Mouse (Mus musculus) forebrain, embryonic 10.5 days (tissue): ENCODE measurements at regions not wholly inside any gene's neighbourhood (a gene's known extent, or its start where the extent isn't known, plus 50 kb on each side); places are given as distances from the start of the nearest gene placed in this dataset.

ENCODE experiments used
- DNase-seq: peaks from one replicate; pipeline ENCODE4 v3.0.0-alpha.2; 2017; ENCODE audit warnings: low spot score; ENCODE audit errors: extremely low spot score
- H3K27ac ChIP-seq: fragments of 300-500 bp; sonication (generic); 2 replicates; pipeline ENCODE4 v1.5.1; 2016; ENCODE audit warnings: mild to moderate bottlenecking
- H3K27me3 ChIP-seq: fragments of 300-500 bp; sonication (generic); 2 replicates; pipeline ENCODE4 v1.6.1; 2016; ENCODE audit warnings: mild to moderate bottlenecking; ENCODE audit not compliant: poor library complexity, severe bottlenecking
- H3K36me3 ChIP-seq: fragments of 300-500 bp; sonication (generic); replicated peaks from 2 replicates; pipeline ENCODE4 v1.6.1; 2016; ENCODE audit warnings: mild to moderate bottlenecking, moderate library complexity
- H3K4me1 ChIP-seq: fragments of 300-500 bp; sonication (generic); 2 replicates; pipeline ENCODE4 v1.6.1; 2016
- H3K4me3 ChIP-seq: fragments of 300-500 bp; sonication (generic); 2 replicates; pipeline ENCODE4 v1.5.1; 2016; ENCODE audit warnings: mild to moderate bottlenecking, moderate library complexity
- H3K9me3 ChIP-seq: fragments of 300-500 bp; sonication (generic); 2 replicates; pipeline ENCODE4 v1.6.1; 2016; ENCODE audit warnings: mild to moderate bottlenecking, moderate library complexity
- whole genome bisulfite sequencing: fragments of 180-500 bp; shearing (Covaris S2); methylation state at CpG from one replicate; pipeline ENCODE4 v1.1.7; 2016; 5-methylcytosine and 5-hydroxymethylcytosine counted together

DNA sequence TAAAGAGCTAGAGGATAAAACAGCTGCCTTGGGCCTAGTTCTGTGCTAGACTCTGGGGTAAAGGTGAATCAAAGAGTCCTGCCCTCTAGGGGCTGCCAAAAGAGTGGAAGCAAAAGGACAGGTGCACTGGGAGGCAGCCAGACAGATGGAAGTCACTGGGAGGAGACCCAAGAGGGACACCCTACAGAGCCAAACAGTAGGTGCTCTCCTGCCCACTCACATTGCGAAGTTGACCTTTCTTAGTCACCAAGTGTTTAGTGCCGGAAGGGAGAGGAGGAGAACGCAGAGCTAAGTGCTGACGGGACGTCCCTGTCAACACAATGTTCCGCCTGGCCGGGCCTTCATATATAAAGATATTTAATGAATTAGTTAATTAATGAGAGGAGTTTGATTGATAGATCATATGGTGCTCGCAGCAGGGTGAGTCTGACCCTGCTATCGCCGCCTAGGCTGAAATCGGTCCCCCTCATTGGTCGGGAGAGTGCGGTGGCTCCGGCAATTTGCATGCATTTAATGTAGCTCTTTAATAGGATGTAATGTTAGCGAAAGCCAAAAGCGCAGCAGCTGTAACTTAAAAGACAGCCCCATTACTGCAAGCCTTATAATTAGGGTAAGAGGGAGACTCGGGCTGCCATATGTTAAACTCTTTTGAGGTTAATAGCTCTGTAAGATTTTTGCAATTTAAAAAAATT, 162.6 kb upstream of the Cadm1 start:
- Histone ChIP-seq H3K4me3 (peak overlapping the region; percentile 48), H3K9me3 (no peaks in the 10 kb centered on the region), H3K27ac (no peak overlapping the region), H3K4me1 (peaks cover 43% of the 10 kb centered on the region), H3K27me3 (peaks cover 93% of the 10 kb centered on the region), H3K36me3 (no peaks in the 10 kb centered on the region)
- peak; percentile 43 for DNase-seq
- 7% methylated on average over 17 of the region's 17 CpGs for WGBS

DNA sequence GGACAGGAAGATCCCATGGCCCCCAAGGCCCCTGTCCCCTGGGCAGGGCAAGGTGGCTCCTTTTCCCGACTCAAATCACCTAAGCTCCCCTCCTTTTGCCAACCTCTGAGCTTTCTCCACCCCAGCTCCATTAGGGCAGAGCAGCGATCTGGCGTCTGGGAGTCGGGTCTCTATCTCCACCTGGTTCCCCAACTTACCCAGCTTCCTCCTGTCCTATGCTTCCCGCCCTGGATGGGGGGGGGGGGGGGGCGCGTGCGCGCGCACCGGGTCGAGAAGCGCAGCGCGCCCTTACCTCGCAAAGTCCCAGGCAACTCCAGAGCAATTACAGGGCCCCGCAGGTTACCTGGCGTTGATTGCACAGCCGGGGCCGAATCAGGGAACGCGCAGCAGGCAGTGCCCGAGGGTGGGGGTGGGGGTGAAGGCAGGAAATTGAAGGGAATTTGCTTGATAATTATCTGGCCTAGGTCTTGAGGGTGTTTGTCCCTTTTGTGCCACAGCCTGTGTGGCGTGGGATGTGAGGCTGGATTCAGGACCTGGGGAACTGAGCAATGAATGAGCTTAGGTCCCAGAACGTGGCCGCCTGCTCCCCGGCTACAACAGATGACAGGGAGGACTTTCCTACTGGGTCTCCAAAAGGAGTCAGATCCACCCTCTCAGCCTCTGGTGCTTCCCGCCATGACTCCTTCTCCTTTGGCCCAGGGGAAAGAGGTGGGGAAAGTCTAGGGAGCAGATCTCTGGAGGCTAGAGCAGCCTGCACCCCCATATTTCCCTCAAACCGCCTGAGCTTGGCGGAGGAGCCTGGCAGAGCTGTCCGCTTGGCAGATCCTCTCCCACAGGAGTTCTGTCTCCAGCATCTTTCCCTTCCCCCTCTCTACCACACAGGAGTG, 161.7 kb upstream of the Cadm1 start:
- H3K27ac ChIP-seq, result peak overlapping the region; percentile 74
- H3K4me1 ChIP-seq, result peaks cover 35% of the 10 kb centered on the region
- peak overlapping the region; percentile 48 for H3K4me3 ChIP-seq
- H3K9me3 ChIP-seq, result no peaks in the 10 kb centered on the region
- peaks cover 85% of the 10 kb centered on the region for H3K27me3 ChIP-seq
- 3% methylated on average over 31 of the region's 31 CpGs for WGBS
- DNase-seq, result peak; percentile 49
- H3K36me3 ChIP-seq, result no peaks in the 10 kb centered on the region

DNA sequence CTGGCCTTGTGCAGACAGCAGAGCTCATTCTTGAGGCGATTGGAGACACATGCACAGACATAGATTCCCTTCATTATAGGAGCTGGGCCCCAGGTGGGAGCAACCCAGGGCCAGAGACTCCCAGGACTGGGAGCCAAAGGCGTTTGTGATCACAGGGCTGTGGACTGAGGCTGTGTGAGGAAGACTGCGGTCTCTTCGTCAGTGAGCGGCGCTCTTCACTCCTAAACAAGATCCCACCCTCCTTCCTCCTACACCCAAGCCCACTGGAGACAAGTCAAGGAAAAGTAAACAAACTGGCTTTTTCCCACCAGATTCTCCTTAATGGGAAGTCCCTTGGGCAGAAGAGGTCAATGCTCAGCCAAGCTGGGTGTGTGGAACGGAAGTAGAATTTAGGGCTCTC, 157.7 kb upstream of the Cadm1 start:
- no peak overlapping the region for H3K27ac ChIP-seq

DNA sequence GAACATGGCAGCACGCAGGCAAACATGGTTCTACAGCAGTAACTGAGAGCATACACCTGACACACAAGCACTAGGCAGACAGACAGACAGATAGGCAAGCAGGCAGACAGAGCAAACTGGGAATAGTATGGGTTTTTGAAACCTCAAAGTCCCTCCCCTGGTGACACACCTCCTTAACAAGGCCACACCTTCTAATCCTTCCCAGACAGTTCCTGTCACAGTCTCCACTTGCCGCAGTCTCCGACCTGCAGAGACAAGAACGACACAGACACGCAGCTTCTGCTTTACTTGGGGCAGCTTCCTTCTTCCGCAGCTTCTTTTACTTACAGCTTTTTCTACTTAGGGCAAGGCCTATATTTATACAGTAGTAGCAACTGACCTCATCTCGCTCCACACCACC, 155.9 kb upstream of the Cadm1 start:
- no peak overlapping the region for H3K27ac ChIP-seq
- DNase-seq, result no peak
- no peak overlapping the region for H3K4me3 ChIP-seq
- 95% methylated on average over 7 of the region's 7 CpGs for WGBS
- peaks cover 2% of the 10 kb centered on the region for H3K4me1 ChIP-seq
- no peaks in the 10 kb centered on the region for H3K36me3 ChIP-seq
- H3K9me3 ChIP-seq, result peaks cover 2% of the 10 kb centered on the region; the same call in 1 of the 2 replicates
- H3K27me3 ChIP-seq, result peaks cover 35% of the 10 kb centered on the region

More for the DNA sequence above, 157.7 kb upstream of the Cadm1 start:
- Histone ChIP-seq H3K4me1 (peaks cover 20% of the 10 kb centered on the region), H3K9me3 (peaks cover 2% of the 10 kb centered on the region; the same call in 1 of the 2 replicates), H3K36me3 (no peaks in the 10 kb centered on the region), H3K4me3 (no peak overlapping the region), H3K27me3 (peaks cover 45% of the 10 kb centered on the region)
- DNase-seq, result no peak
- 88% methylated on average over 7 of the region's 7 CpGs for WGBS

DNA sequence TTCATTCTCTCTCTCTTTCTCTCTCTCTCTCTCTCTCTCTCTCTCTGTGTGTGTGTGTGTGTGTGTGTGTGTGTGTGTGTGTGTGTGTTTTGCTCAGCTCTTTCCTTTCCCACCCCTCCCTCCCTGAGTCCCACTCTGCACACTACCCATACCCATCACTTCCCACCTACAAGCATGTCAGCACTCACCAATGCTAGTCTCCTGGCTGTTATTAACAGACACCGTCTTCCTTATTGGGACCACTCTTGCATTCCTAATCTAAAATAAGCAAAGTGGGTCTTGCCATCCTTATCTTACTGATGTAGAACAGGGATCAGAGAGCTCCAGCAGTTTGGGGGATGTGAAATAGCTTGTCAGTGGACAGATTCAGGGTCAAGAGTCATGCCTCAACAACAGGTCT, 153.3 kb upstream of the Cadm1 start:
- no peaks in the 10 kb centered on the region for H3K4me1 ChIP-seq
- no peak overlapping the region for H3K27ac ChIP-seq
- no peaks in the 10 kb centered on the region for H3K36me3 ChIP-seq
- peaks cover 2% of the 10 kb centered on the region; the same call in 1 of the 2 replicates for H3K9me3 ChIP-seq
- H3K27me3 ChIP-seq, result peaks cover 31% of the 10 kb centered on the region
- DNase-seq, result no peak
- WGBS, result 88% methylated on average over 1 of the region's 1 CpGs
- H3K4me3 ChIP-seq, result no peak overlapping the region

DNA sequence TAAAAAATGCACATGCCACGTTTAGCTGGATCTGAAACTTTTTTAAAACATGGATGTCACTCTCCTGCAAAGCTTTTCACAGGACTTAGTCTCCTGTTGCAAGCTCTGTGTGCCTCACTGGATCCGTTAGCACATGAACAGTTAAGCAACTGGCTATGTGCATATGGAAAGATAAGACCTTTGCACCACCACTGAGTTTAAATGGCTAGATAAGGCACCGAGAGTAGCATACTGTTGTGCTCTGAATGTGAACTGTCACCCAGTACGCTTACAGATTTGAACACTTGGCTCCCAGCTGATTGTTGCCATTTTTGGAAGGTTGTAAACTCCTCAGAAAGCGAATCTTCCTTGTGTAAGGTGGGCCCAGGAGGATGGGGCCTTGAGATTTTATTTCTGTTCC, 151.4 kb upstream of the Cadm1 start:
- H3K27me3 ChIP-seq, result peaks cover 26% of the 10 kb centered on the region
- DNase-seq, result no peak
- no peaks in the 10 kb centered on the region for H3K4me1 ChIP-seq
- 83% methylated on average over 5 of the region's 5 CpGs for WGBS
- no peak overlapping the region for H3K4me3 ChIP-seq
- no peak overlapping the region for H3K27ac ChIP-seq
- no peaks in the 10 kb centered on the region for H3K36me3 ChIP-seq
- H3K9me3 ChIP-seq, result peaks cover 2% of the 10 kb centered on the region; the same call in 1 of the 2 replicates

DNA sequence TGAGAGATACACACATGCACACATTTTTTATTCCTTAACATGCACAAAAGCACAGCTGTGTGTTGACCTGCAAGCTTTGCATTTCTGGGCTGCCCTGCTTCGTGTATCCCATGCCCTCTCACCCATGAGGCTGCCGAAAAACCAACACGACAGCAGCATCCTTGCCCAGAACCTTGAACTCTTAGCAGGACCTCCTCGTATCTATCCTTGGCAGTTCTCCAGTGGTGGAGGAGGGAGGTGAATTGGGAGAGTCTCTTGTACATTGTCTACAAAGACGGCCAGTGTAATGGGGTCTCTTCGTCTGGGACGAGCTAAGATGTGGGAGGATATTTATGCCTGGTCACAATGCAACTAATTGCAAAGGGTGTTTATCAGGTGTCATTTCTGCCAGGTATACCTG, 149.6 kb upstream of the Cadm1 start:
- H3K4me1 ChIP-seq, result peaks cover 17% of the 10 kb centered on the region

DNA sequence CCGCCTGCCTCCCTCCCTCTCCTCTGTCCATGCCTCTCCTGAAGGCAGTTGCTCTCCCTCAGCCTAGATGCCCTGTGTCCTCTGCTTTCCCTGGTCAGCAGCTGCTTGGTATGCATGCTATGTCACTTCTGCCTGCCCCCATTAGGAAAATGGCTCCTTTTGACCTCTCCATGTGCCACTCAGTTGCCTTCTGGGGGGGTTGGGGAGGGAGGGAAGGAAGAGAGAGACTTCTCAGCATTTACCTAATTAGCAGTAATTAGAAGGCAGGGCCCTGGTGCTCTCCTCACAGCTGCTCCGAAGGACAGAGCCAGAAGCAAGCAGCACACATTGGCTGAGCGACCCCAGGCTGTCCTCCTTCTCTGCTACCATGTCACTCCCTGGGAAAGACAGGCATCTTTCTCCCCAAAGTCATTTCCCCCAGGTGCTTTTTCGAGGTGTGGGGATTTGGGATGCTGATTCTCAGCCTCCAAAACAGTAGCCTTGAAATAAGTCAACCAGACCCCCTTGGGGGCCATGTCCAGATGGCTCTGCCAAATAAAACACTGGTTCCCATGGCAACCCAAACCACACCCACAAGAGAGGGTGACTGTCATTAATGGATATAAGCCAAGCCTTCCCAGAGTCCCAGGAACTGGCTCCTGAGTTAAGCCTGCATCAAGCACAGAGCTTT, 145.7 kb upstream of the Cadm1 start:
- peak; percentile 37 for DNase-seq

More for the DNA sequence above, 149.6 kb upstream of the Cadm1 start:
- Histone ChIP-seq H3K27me3 (peaks cover 27% of the 10 kb centered on the region), H3K36me3 (no peaks in the 10 kb centered on the region), H3K27ac (no peak overlapping the region), H3K9me3 (no peaks in the 10 kb centered on the region), H3K4me3 (no peak overlapping the region)
- no peak for DNase-seq
- 91% methylated on average over 7 of the region's 7 CpGs for WGBS

DNA sequence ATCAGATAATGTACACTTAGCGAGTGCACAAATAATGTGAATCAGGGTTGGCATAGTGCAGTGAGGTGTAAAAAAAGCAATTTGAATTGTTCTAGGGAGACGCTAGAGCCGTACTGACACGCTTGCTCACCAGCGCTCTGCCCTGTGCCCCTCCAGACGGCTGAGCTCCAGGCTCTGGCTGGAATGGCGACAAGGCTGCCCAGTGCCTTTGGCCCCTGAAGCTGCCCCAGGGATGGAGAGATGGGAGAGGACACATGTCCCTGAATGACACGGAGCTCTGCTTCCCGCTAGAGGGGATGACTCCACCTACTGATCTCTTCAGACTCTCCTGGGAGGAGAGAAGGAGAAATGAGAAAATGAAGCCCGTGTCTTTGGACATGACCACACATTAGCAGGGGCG, 143.3 kb upstream of the Cadm1 start:
- peaks cover 41% of the 10 kb centered on the region for H3K4me1 ChIP-seq
- peaks cover 49% of the 10 kb centered on the region for H3K27me3 ChIP-seq
- no peaks in the 10 kb centered on the region for H3K9me3 ChIP-seq
- H3K36me3 ChIP-seq, result no peaks in the 10 kb centered on the region
- no peak overlapping the region for H3K4me3 ChIP-seq
- 87% methylated on average over 11 of the region's 11 CpGs for WGBS
- 0 out of 2 replicates have a peak overlapping the region, but pooled peaks have one; percentile 17 for H3K27ac ChIP-seq
- no peak for DNase-seq

More for the DNA sequence above, 145.7 kb upstream of the Cadm1 start:
- H3K27me3 ChIP-seq, result peaks cover 49% of the 10 kb centered on the region
- no peak overlapping the region for H3K4me3 ChIP-seq
- H3K9me3 ChIP-seq, result no peaks in the 10 kb centered on the region
- WGBS, result 31% methylated on average over 4 of the region's 4 CpGs
- no peaks in the 10 kb centered on the region for H3K36me3 ChIP-seq
- H3K4me1 ChIP-seq, result peaks cover 41% of the 10 kb centered on the region
- H3K27ac ChIP-seq, result peak overlapping the region; percentile 27

DNA sequence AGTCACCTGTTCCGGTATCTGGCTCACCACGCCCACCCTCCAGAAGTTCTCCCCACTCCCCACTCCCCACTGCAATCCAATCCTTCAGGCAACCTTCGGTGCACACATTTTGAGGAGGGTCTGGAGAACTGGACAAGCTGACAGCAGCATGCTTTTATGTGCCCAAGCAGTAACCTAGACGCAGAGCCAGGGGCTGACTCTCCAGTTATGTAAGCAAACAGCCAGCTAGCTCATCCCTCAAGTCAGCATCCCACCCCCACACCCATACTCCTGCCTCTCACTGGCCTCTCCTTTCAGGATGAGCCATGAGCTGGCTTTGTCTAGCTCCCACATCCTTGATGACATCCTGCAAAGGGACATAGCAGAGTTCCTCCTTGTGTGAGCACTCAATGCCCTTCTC, 142.8 kb upstream of the Cadm1 start:
- no peak for DNase-seq
- Histone ChIP-seq H3K9me3 (no peaks in the 10 kb centered on the region), H3K4me3 (no peak overlapping the region), H3K4me1 (peaks cover 41% of the 10 kb centered on the region), H3K27me3 (peaks cover 49% of the 10 kb centered on the region), H3K27ac (peak overlapping the region; percentile 30; the same call in 1 of the 2 replicates), H3K36me3 (no peaks in the 10 kb centered on the region)
- WGBS, result 78% methylated on average over 4 of the region's 4 CpGs

DNA sequence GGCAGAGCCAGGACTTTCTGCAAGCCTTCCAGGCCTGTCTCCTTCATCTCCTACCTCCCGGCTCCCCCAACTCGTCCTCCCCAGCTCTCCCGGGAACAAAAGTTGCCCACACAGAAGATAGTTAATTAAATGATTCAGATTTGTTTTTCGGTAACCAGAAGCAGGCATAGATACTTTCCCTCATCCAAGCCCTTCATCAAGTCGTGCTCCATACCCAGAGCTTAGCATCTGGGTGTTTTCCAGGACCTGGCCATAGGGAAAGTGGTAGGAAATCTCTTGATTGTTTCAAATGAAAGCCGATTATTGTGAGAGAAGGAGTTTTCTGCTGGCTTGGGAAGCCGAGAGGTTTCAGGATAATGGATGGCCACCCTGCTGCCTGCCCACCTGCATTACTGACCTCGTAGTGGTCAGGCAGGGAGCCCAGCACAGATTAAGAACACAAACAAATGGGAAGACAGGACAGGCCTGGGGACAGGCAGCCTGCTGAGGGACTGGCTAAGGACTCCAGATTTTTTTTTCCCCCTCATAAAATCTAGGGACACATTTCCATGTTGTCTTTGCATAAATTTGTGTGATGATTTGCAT, 142.2 kb upstream of the Cadm1 start:
- peaks cover 51% of the 10 kb centered on the region for H3K27me3 ChIP-seq
- no peaks in the 10 kb centered on the region for H3K36me3 ChIP-seq
- H3K9me3 ChIP-seq, result no peaks in the 10 kb centered on the region
- H3K4me3 ChIP-seq, result no peak overlapping the region
- WGBS, result 31% methylated on average over 8 of the region's 8 CpGs
- no peak for DNase-seq
- H3K27ac ChIP-seq, result peak overlapping the region; percentile 30; the same call in 1 of the 2 replicates
- H3K4me1 ChIP-seq, result peaks cover 41% of the 10 kb centered on the region

DNA sequence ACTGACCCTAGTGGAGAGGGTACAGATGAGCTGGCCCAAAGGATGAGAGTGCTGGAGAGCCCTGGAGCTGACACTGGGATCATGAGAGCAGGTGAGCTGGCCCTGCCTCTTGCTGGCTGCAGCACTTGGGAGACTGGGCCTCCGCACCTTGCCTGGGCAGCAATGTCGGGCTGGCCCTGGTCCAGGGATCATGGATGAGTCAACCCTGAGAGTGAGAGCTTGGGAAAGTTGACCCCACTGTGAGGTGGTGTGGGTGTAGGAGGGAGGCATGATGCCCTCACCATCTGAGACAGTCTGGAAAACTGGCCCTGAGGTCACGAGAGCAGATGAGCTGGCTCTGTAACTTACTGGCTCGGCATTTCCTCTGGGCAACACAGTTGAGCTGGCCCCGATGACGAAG, 140.1 kb upstream of the Cadm1 start:
- peaks cover 31% of the 10 kb centered on the region for H3K4me1 ChIP-seq
- no peaks in the 10 kb centered on the region for H3K9me3 ChIP-seq
- WGBS, result 98% methylated on average over 6 of the region's 6 CpGs
- DNase-seq, result no peak
- peaks cover 61% of the 10 kb centered on the region for H3K27me3 ChIP-seq
- no peaks in the 10 kb centered on the region for H3K36me3 ChIP-seq
- no peak overlapping the region for H3K27ac ChIP-seq
- H3K4me3 ChIP-seq, result no peak overlapping the region
